Mouse (Mus musculus): ENCODE results near the gene Fam240a. TPM values are rescaled to one million over a fixed set of nuclear protein-coding genes. Genes with fewer than 3 reads are reported as not detected.

Gene Fam240a
- polyA plus RNA-seq, 1 experiment = not detected

- Histone ChIP-seq H3ac (ENCODE audit: control insufficient read depth, insufficient read length) (no peak overlapping the region), H3K4me3 (no peak overlapping the region), H3K79me2 (ENCODE audit: control insufficient read depth, insufficient read depth) (no peaks in the 10 kb centered on the region), H3K36me3 (ENCODE audit: control insufficient read depth, insufficient read depth) (no peaks in the 10 kb centered on the region), H3K4me2 (ENCODE audit: low read depth) (no peak overlapping the region), H3K27me3 (ENCODE audit: control insufficient read depth, insufficient read depth, insufficient read length) (peaks cover under 1% of the 10 kb centered on the region)
- TF ChIP-seq MYOG (IDR thresholded peaks at IDR 0.05; ENCODE audit: control insufficient read depth in 1 of 3, insufficient read depth in 1 of 3, insufficient read length in 2 of 3, low read depth in 2 of 3) (no peak), SRF (IDR thresholded peaks at IDR 0.05; ENCODE audit: control insufficient read depth, insufficient read length, low read depth) (no peak)
These were observed 44.7 kb upstream of the Fam240a start for GRCm38 (mm10) chr9:110961386-110961785.

GRCm38 (mm10) chr9:110960230-110961149, 43.8 kb upstream of the Fam240a start:
- no peak overlapping the region for H3K4me3 ChIP-seq
- no peaks in the 10 kb centered on the region for H3K79me2 ChIP-seq (ENCODE audit: control insufficient read depth, insufficient read depth)
- peaks cover 10% of the 10 kb centered on the region for H3K27me3 ChIP-seq (ENCODE audit: control insufficient read depth, insufficient read depth, insufficient read length)
- TF ChIP-seq CEBPB (IDR thresholded peaks at IDR 0.05; ENCODE audit: insufficient read depth, poor library complexity, severe bottlenecking) (no peak), E2F4 (IDR thresholded peaks at IDR 0.05; ENCODE audit: insufficient read depth) (no peak), TCF12 (IDR thresholded peaks at IDR 0.05; ENCODE audit: insufficient read depth, poor library complexity, severe bottlenecking) (no peak), REST (IDR thresholded peaks at IDR 0.05; ENCODE audit: insufficient read depth, insufficient read length) (no peak), USF1 (IDR thresholded peaks at IDR 0.05; ENCODE audit: low read depth) (no peak), MYOD1 (IDR thresholded peaks at IDR 0.05; ENCODE audit: control insufficient read depth in 1 of 3, insufficient read length in 2 of 3, low read depth in 2 of 3) (no peak), TCF3 (IDR thresholded peaks at IDR 0.05; ENCODE audit: insufficient read length, low read depth) (no peak), SRF (IDR thresholded peaks at IDR 0.05; ENCODE audit: control insufficient read depth, insufficient read length, low read depth) (no peak), POLR2AphosphoS2 (IDR thresholded peaks at IDR 0.05; ENCODE audit: insufficient read length, low read depth) (no peak), POLR2A (IDR thresholded peaks at IDR 0.05; ENCODE audit: insufficient read length, low read depth) (no peak), MYOG (IDR thresholded peaks at IDR 0.05; ENCODE audit: control insufficient read depth in 1 of 3, insufficient read depth in 1 of 3, insufficient read length in 2 of 3, low read depth in 2 of 3) (no peak), MAX (IDR thresholded peaks at IDR 0.05; ENCODE audit: low read depth) (no peak)
- H3ac ChIP-seq (ENCODE audit: control insufficient read depth, insufficient read length) = no peak overlapping the region
- no peaks in the 10 kb centered on the region for H3K36me3 ChIP-seq (ENCODE audit: control insufficient read depth, insufficient read depth)
- no peak overlapping the region for H3K4me2 ChIP-seq (ENCODE audit: low read depth)

GRCm38 (mm10) chr9:110959669-110960068, 43.0 kb upstream of the Fam240a start:
- H3K36me3 ChIP-seq (ENCODE audit: control insufficient read depth, insufficient read depth) = no peaks in the 10 kb centered on the region
- H3K79me2 ChIP-seq (ENCODE audit: control insufficient read depth, insufficient read depth) = no peaks in the 10 kb centered on the region
- no peak for TF ChIP-seq MYOD1 (IDR thresholded peaks at IDR 0.05; ENCODE audit: control insufficient read depth in 1 of 3, insufficient read length in 2 of 3, low read depth in 2 of 3)
- TF ChIP-seq MYOG (IDR thresholded peaks at IDR 0.05; ENCODE audit: control insufficient read depth in 1 of 3, insufficient read depth in 1 of 3, insufficient read length in 2 of 3, low read depth in 2 of 3) = no peak
- TF ChIP-seq TCF3 (IDR thresholded peaks at IDR 0.05; ENCODE audit: insufficient read length, low read depth) = no peak
- TF ChIP-seq E2F4 (IDR thresholded peaks at IDR 0.05; ENCODE audit: insufficient read depth) = no peak
- no peak for TF ChIP-seq REST (IDR thresholded peaks at IDR 0.05; ENCODE audit: insufficient read depth, insufficient read length)
- no peak for TF ChIP-seq MAX (IDR thresholded peaks at IDR 0.05; ENCODE audit: low read depth)
- no peak for TF ChIP-seq TCF12 (IDR thresholded peaks at IDR 0.05; ENCODE audit: insufficient read depth, poor library complexity, severe bottlenecking)
- TF ChIP-seq CEBPB (IDR thresholded peaks at IDR 0.05; ENCODE audit: insufficient read depth, poor library complexity, severe bottlenecking) = no peak
- no peak for TF ChIP-seq SRF (IDR thresholded peaks at IDR 0.05; ENCODE audit: control insufficient read depth, insufficient read length, low read depth)
- no peak for TF ChIP-seq POLR2A (IDR thresholded peaks at IDR 0.05; ENCODE audit: insufficient read length, low read depth)
- TF ChIP-seq USF1 (IDR thresholded peaks at IDR 0.05; ENCODE audit: low read depth) = no peak
- TF ChIP-seq POLR2AphosphoS2 (IDR thresholded peaks at IDR 0.05; ENCODE audit: insufficient read length, low read depth) = no peak
- no peak overlapping the region for H3ac ChIP-seq (ENCODE audit: control insufficient read depth, insufficient read length)
- H3K27me3 ChIP-seq (ENCODE audit: control insufficient read depth, insufficient read depth, insufficient read length) = peaks cover 17% of the 10 kb centered on the region
- no peak overlapping the region for H3K4me3 ChIP-seq
- H3K4me2 ChIP-seq (ENCODE audit: low read depth) = no peak overlapping the region

GRCm38 (mm10) chr9:110955962-110956361, 39.3 kb upstream of the Fam240a start:
- no peaks in the 10 kb centered on the region for H3K36me3 ChIP-seq (ENCODE audit: control insufficient read depth, insufficient read depth)
- H3K27me3 ChIP-seq (ENCODE audit: control insufficient read depth, insufficient read depth, insufficient read length) = peaks cover 28% of the 10 kb centered on the region
- no peaks in the 10 kb centered on the region for H3K79me2 ChIP-seq (ENCODE audit: control insufficient read depth, insufficient read depth)
- no peak for TF ChIP-seq CEBPB (IDR thresholded peaks at IDR 0.05; ENCODE audit: insufficient read depth, poor library complexity, severe bottlenecking)
- TF ChIP-seq POLR2A (IDR thresholded peaks at IDR 0.05; ENCODE audit: insufficient read length, low read depth) = no peak
- no peak for TF ChIP-seq MYOD1 (IDR thresholded peaks at IDR 0.05; ENCODE audit: control insufficient read depth in 1 of 3, insufficient read length in 2 of 3, low read depth in 2 of 3)
- no peak for TF ChIP-seq USF1 (IDR thresholded peaks at IDR 0.05; ENCODE audit: low read depth)
- no peak for TF ChIP-seq MAX (IDR thresholded peaks at IDR 0.05; ENCODE audit: low read depth)
- TF ChIP-seq REST (IDR thresholded peaks at IDR 0.05; ENCODE audit: insufficient read depth, insufficient read length) = no peak
- no peak for TF ChIP-seq SRF (IDR thresholded peaks at IDR 0.05; ENCODE audit: control insufficient read depth, insufficient read length, low read depth)
- TF ChIP-seq MYOG (IDR thresholded peaks at IDR 0.05; ENCODE audit: control insufficient read depth in 1 of 3, insufficient read depth in 1 of 3, insufficient read length in 2 of 3, low read depth in 2 of 3) = no peak
- TF ChIP-seq TCF12 (IDR thresholded peaks at IDR 0.05; ENCODE audit: insufficient read depth, poor library complexity, severe bottlenecking) = no peak
- TF ChIP-seq TCF3 (IDR thresholded peaks at IDR 0.05; ENCODE audit: insufficient read length, low read depth) = no peak
- no peak for TF ChIP-seq POLR2AphosphoS2 (IDR thresholded peaks at IDR 0.05; ENCODE audit: insufficient read length, low read depth)
- TF ChIP-seq E2F4 (IDR thresholded peaks at IDR 0.05; ENCODE audit: insufficient read depth) = no peak
- no peak overlapping the region for H3ac ChIP-seq (ENCODE audit: control insufficient read depth, insufficient read length)
- H3K4me2 ChIP-seq (ENCODE audit: low read depth) = no peak overlapping the region
- H3K4me3 ChIP-seq = no peak overlapping the region
